Mouse (Mus musculus): ENCODE measurements around the gene 1700023F06Rik. TPM values are rescaled to one million over a fixed set of nuclear protein-coding genes. Genes with fewer than 3 reads are reported as not detected.

The 1700023F06Rik gene
- total RNA-seq, 2 experiments from 2014 or later: not detected

DNA sequence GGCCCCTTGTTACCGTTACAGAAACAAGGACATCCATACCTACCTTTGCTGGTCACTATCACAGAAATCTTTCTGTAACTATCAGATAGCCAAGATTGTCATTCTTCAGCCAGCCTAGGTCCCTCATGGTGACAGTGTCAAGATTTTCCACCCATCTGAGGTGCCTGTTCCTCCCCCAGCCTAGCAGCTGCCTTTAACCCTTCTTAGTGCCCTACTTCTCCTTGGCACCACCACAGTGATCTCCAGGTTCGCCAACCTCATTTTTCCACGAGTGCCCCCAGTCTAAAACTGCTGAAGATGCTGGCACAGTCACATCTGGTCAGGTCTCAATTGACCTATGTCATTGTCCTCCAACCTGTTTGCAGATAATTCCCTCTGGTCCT, 38.3 kb downstream of the 1700023F06Rik start:
- no peak for ATAC-seq (ENCODE audit: poor library complexity, severe bottlenecking)

DNA sequence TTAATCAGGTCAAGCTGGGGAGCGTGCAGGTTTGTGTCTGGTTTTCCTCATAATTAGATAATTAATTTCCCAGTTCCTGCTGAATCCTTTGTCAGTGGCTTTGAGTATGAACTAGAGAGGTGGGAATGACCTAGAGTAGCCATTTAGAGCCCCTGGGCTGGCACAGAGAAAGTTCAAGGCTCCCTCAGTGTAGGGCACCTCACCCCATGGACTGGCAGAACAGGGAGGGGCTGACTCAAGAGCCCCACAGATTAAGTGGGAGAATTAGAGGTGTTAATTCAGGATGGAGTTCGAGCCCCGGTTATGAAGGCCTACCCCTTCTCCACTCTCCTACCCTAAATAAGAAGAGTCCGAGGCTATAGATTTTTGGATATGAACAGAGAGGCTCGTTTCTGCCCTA, 38.7 kb downstream of the 1700023F06Rik start:
- ATAC-seq (ENCODE audit: poor library complexity, severe bottlenecking): no peak

DNA sequence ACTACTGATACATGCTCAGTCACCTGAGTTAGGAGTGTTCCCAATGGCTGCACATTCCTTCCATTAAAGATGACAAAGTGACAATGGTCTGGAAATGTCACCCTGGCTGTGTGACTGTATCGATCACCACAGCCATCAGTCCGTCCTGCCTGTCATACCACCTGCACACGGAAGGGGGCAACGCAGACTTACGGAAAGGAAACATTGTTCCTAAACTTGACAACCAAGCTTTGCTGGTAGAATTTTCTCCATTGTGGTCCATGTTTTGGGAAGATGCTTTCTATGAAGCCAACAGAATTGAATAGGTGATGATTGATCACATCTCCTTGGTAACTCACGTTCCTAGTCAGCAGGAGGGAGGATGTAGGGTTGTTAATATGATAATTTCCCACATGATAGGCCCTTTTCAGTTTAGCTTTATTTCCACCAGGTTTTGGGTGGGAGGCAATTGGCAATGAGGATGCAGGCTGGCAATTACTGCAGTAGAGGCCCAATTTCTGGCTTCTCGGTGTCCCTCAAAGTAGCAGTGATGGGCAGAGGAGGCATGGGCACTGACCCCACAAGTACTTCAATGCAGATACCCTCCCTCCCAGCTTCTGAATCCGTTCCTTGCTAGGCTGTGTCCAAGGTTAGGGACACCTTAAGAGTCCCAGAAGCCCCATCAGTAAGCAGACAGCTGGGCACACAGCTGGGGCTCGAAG, 39.5 kb downstream of the 1700023F06Rik start:
- peak; percentile 58 for ATAC-seq (ENCODE audit: poor library complexity, severe bottlenecking)

DNA sequence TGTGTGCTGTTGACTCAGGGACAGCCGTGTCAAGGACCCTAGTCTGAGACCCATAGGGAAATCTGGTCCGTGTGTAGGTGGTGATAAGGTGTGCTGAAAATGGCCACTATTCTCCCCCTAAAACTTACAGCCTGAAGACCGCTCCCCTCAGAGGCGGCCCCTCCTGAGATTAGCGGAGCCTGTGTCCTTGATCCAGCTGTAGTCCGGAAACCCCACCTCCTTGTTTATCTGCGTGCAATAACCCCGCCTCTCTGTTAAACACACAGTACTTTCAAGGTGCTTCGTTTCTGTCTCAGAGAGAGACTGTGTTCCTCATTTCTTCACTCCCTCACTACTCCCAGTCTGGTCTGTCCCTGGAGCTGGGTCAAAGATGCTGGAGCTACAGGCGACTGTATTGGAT, 44.0 kb downstream of the 1700023F06Rik start:
- ATAC-seq (ENCODE audit: poor library complexity, severe bottlenecking): no peak

DNA sequence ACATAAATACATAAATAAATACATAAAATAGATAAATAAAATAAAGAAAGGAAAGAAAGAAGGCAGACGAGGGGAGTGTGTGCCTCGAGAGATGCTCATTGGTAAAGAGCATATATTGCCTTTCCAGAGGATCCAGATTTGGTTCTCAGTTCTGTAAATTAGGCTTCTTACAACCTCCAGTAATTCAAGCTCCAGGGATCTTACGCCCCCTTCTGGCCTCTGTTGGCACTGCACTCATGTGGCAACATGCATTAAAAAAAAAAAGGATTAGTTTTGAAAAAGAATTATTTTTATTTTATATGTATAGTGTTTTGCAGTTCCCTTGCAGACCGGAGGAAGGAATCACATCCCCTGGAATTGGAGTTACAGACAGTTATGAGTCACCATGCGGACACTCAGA, 46.2 kb downstream of the 1700023F06Rik start:
- ATAC-seq (ENCODE audit: poor library complexity, severe bottlenecking): no peak

DNA sequence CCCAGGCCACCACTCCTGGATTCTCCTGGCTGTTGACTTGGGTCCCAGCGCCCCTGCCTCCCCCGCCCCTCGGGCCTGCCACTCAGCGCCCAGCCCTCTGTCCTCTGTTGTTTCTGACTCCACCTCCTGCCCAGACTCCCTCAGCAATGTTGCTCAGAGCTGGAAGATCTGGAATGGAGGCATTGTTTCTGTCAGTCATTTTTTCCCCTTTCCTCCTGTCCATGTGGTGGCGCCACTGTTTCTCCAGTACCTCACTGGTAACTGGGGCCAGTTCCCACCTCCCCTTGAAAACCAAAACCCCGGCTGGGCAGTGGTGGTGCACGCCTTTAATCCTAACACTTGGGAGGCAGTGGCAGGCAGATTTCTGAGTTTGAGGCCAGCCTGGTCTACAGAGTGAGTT, 46.9 kb downstream of the 1700023F06Rik start:
- no peak for ATAC-seq (ENCODE audit: poor library complexity, severe bottlenecking)

DNA sequence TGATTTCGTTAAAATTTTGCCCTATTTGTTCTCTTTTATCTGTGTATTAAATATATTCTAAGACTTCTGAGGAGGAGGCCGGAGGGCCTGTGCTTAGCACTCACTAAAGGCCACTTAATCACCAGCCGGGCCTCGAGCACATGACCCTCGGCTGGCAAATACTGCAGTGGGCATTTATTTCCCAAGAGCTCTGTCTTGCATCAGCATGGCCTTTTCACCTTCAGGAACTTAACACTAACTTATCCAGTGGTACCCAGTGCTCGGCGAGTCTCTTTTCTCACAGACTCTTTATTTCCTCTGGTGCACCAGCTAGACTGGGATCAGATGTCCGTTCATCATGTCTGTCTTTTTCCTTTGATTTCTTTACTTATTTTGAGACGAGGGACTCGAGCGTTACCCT, 47.6 kb downstream of the 1700023F06Rik start:
- ATAC-seq (ENCODE audit: poor library complexity, severe bottlenecking): no peak

DNA sequence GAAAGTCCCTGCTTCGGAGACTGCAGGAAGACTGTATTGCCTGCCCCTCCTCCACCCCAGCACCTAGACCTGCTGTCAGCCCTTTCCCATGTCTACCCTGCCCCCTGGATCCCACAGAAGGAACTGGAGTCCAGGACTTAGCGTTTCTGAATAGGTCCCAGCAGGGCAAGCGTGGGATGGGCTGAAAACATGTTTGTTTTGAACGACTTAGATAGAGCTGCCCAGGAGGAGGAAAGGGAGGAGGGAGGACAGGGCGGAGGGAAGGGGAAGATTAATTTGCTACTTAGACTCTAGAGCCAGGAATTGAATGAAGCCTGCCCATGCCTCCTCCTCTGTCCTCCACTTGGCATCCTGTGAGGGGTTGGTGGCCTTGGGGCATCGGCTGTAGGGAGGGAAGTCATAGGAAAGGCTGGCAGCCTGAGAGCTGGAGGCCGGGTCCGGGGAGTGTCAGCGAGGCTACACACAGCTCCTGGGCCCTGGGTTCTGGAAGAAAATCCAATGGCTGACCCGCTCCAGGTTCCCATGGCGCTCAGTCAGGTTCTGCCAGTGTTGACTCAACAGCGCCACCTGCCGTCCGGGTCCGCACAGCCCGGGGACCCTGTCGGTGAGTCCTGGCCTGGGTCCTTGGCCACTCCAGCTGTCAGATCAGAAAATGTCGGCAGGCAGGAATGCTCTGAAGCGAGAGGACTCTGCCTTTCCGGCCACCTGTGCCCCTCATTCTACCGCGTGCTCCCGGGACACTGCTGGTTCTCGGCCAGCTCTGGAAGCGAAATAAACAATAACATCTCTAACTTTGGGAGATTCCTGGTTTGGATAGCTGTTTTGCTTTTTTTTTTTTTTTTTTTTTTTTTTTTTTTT, 49.5 kb downstream of the 1700023F06Rik start:
- ATAC-seq (ENCODE audit: poor library complexity, severe bottlenecking): peak; percentile 99

DNA sequence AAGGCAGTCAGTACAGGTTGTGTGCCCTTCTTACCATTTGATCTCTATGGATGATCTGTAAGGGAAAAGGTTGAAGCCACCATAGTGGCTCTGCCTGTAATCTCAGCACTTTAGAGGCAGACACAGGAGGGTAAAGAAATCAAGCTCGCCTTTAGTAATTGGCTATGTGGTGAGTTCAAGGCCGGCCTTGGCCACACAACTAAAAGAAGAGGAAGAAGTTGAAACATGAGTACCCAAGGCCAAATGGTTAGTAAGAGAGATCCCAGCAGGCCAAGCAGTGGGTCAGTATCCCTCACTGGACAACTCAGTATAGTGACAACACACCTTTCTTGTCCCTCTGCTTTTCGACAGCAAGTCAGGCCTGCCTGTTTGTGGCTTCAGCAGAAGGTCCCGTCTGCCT, 58.6 kb downstream of the 1700023F06Rik start:
- ATAC-seq (ENCODE audit: poor library complexity, severe bottlenecking): no peak

Other genes with a start within 250 kb of the 1700023F06Rik start
- 41.5 and 41.7 TPM in 2 replicates for gene Nmt1, start 180.4 kb downstream of the 1700023F06Rik start, total RNA-seq (2015)
- gene Nmt1, start 180.4 kb downstream of the 1700023F06Rik start, total RNA-seq (2017): 35.0 and 40.9 TPM in 2 replicates
- 20.5 and 20.7 TPM in 2 replicates for gene Dcakd, start 180.2 kb downstream of the 1700023F06Rik start, total RNA-seq (2015)
- 6.8 and 9.3 TPM in 2 replicates for gene Dcakd, start 180.2 kb downstream of the 1700023F06Rik start, total RNA-seq (2017)
- gene Plcd3, start 106.9 kb downstream of the 1700023F06Rik start, total RNA-seq (2015): not detected in 2 replicates
- gene Plcd3, start 106.9 kb downstream of the 1700023F06Rik start, total RNA-seq (2017): not detected in 2 replicates
- gene Acbd4, start 106.9 kb downstream of the 1700023F06Rik start, total RNA-seq (2015): 3.2 and 6.2 TPM in 2 replicates
- gene Acbd4, start 106.9 kb downstream of the 1700023F06Rik start, total RNA-seq (2017): 9.3 and 9.4 TPM in 2 replicates
- 10.1 TPM in 2 replicates for gene Hexim1, start 92.3 kb downstream of the 1700023F06Rik start, total RNA-seq (2015)
- gene Hexim1, start 92.3 kb downstream of the 1700023F06Rik start, total RNA-seq (2017): 17.0 and 24.6 TPM in 2 replicates
- 0.25 and 1.8 TPM in 2 replicates for gene Hexim2, start 76.1 kb downstream of the 1700023F06Rik start, total RNA-seq (2015)
- 1.0 and 2.1 TPM in 2 replicates for gene Hexim2, start 76.1 kb downstream of the 1700023F06Rik start, total RNA-seq (2017)
- gene Fmnl1, start 37.5 kb downstream of the 1700023F06Rik start, total RNA-seq (2015): 387 and 407 TPM in 2 replicates
- gene Fmnl1, start 37.5 kb downstream of the 1700023F06Rik start, total RNA-seq (2017): 126 and 152 TPM in 2 replicates
- gene Spata32, start 9.9 kb upstream of the 1700023F06Rik start, total RNA-seq (2015): not detected in 2 replicates
- gene Spata32, start 9.9 kb upstream of the 1700023F06Rik start, total RNA-seq (2017): not detected in 2 replicates
- gene Map3k14, start 58.9 kb upstream of the 1700023F06Rik start, total RNA-seq (2015): 14.5 and 16.6 TPM in 2 replicates
- 15.4 and 15.7 TPM in 2 replicates for gene Map3k14, start 58.9 kb upstream of the 1700023F06Rik start, total RNA-seq (2017)
- gene Arhgap27, start 155.1 kb upstream of the 1700023F06Rik start, total RNA-seq (2015): 20.1 and 20.5 TPM in 2 replicates
- gene Arhgap27, start 155.1 kb upstream of the 1700023F06Rik start, total RNA-seq (2017): 20.1 and 21.9 TPM in 2 replicates
- gene Plekhm1, start 204.1 kb upstream of the 1700023F06Rik start, total RNA-seq (2015): 28.4 and 29.4 TPM in 2 replicates
- gene Plekhm1, start 204.1 kb upstream of the 1700023F06Rik start, total RNA-seq (2017): 8.3 and 12.7 TPM in 2 replicates